Mouse (Mus musculus) CH12.LX (cell line): ENCODE measurements at regions not wholly inside any gene's neighbourhood (a gene's known extent, or its start where the extent isn't known, plus 50 kb on each side); places are given as distances from the start of the nearest gene placed in this dataset.

ENCODE experiments used
- DNase-seq: peaks from one replicate; pipeline ENCODE4 v3.0.0-alpha.2; 2013; ENCODE audit errors: extremely low read depth
- H3K27ac ChIP-seq: 2 replicates; pipeline ENCODE4 v1.5.1; 2012; ENCODE audit warnings: low read depth, mild to moderate bottlenecking, control low read depth, moderate library complexity; ENCODE audit not compliant: insufficient read depth
- H3K27me3 ChIP-seq: replicated peaks from 2 replicates; pipeline ENCODE3; 2012; ENCODE audit warnings: inconsistent platforms
- H3K36me3 ChIP-seq, 2 experiments: replicated peaks in 1 of 2; 2 replicates each; pipeline versions ENCODE3 to v1.6.1; 2012; ENCODE audit warnings: inconsistent platforms in 1 of 2, low read length in 1 of 2, mild to moderate bottlenecking in 1 of 2, mixed read lengths in 1 of 2, moderate library complexity in 1 of 2; ENCODE audit not compliant: control insufficient read depth in 1 of 2, insufficient read depth in 1 of 2
- H3K4me1 ChIP-seq, 2 experiments: 2 replicates each; pipeline ENCODE4 v1.6.1; 2012; ENCODE audit warnings: inconsistent platforms in 1 of 2, moderate library complexity in 1 of 2; ENCODE audit not compliant: insufficient read depth in 2 of 2, control insufficient read depth in 1 of 2
- H3K4me2 ChIP-seq: 2 replicates; pipeline ENCODE4 v1.6.1; 2012; ENCODE audit warnings: low read depth, mild to moderate bottlenecking, control low read depth; ENCODE audit not compliant: poor library complexity, insufficient read depth, severe bottlenecking
- H3K4me3 ChIP-seq, 3 experiments: fragments of 150-350 bp in 1 of 3; sonication (generic) in 1 of 3; replicated peaks in 1 of 3; 2 replicates each; pipeline versions ENCODE3 to v1.5.1; 2011 to 2012; ENCODE audit warnings: low read depth in 2 of 3, low read length in 2 of 3, mild to moderate bottlenecking in 2 of 3, moderate library complexity in 2 of 3, control low read depth in 1 of 3, improper control_type of control experiment in 1 of 3, inconsistent platforms in 1 of 3, mixed read lengths in 1 of 3; ENCODE audit not compliant: poor library complexity in 1 of 3
- H3K79me2 ChIP-seq: replicated peaks from 2 replicates; pipeline ENCODE4 v1.6.1; 2012; ENCODE audit warnings: mild to moderate bottlenecking, moderate library complexity; ENCODE audit not compliant: control insufficient read depth, poor library complexity, insufficient read depth, severe bottlenecking; ENCODE audit errors: extremely low read depth
- H3K9ac ChIP-seq: 2 replicates; pipeline ENCODE4 v1.6.1; 2012; ENCODE audit warnings: low read depth, mild to moderate bottlenecking, control low read depth, moderate library complexity; ENCODE audit not compliant: insufficient read depth
- H3K9me3 ChIP-seq: replicated peaks from 2 replicates; pipeline ENCODE3; 2012; ENCODE audit warnings: low read length, inconsistent platforms, mixed read lengths
- CHD1 ChIP-seq: IDR thresholded peaks from 2 replicates; pipeline ENCODE4 v1.6.1; 2012; ENCODE audit warnings: low read depth, low read length, improper control_type of control experiment, inconsistent platforms
- CHD2 ChIP-seq: IDR thresholded peaks from 2 replicates; pipeline ENCODE4 v1.6.1; 2011; ENCODE audit warnings: low read length, improper control_type of control experiment
- ELF1 ChIP-seq: IDR thresholded peaks from 2 replicates; pipeline ENCODE4 v1.6.1; 2014; ENCODE audit warnings: low read depth, mild to moderate bottlenecking, inconsistent platforms, low read length, improper control_type of control experiment
- EP300 ChIP-seq: IDR thresholded peaks from 2 replicates; pipeline ENCODE4 v1.6.1; 2011; ENCODE audit warnings: low read length, improper control_type of control experiment
- GABPA ChIP-seq: IDR thresholded peaks from 2 replicates; pipeline ENCODE4 v1.6.1; 2012; ENCODE audit warnings: low read depth, low read length, improper control_type of control experiment, inconsistent platforms; ENCODE audit not compliant: insufficient replicate concordance
- KAT2A ChIP-seq: IDR thresholded peaks from 2 replicates; pipeline ENCODE4 v1.6.1; 2012; ENCODE audit warnings: low read length, improper control_type of control experiment, inconsistent platforms; ENCODE audit not compliant: insufficient replicate concordance
- MAFK ChIP-seq: IDR thresholded peaks from 2 replicates; pipeline ENCODE4 v1.6.1; 2011; ENCODE audit warnings: low read length, improper control_type of control experiment; ENCODE audit not compliant: insufficient replicate concordance
- MEF2A ChIP-seq: IDR thresholded peaks from 2 replicates; pipeline ENCODE4 v1.6.1; 2014; ENCODE audit warnings: low read depth, mild to moderate bottlenecking, inconsistent platforms, low read length, improper control_type of control experiment, borderline replicate concordance
- MXI1 ChIP-seq: IDR thresholded peaks from 2 replicates; pipeline ENCODE4 v1.6.1; 2011; ENCODE audit warnings: mild to moderate bottlenecking, low read depth, low read length, improper control_type of control experiment
- NRF1 ChIP-seq: IDR thresholded peaks from 2 replicates; pipeline ENCODE4 v1.6.1; 2014; ENCODE audit warnings: low read depth, mild to moderate bottlenecking, inconsistent platforms, low read length, improper control_type of control experiment, moderate library complexity
- PAX5 ChIP-seq: IDR thresholded peaks from 2 replicates; pipeline ENCODE4 v1.6.1; 2012; ENCODE audit warnings: low read length, inconsistent platforms, mixed read lengths
- POLR2A ChIP-seq: IDR thresholded peaks from 2 replicates; pipeline ENCODE4 v1.6.1; 2011; ENCODE audit warnings: low read depth, mild to moderate bottlenecking, improper control_type of control experiment, low read length
- POLR2AphosphoS2 ChIP-seq: IDR thresholded peaks from 2 replicates; pipeline ENCODE4 v1.6.1; 2011; ENCODE audit warnings: low read depth, low read length, improper control_type of control experiment
- RCOR1 ChIP-seq: conservative IDR thresholded peaks from 2 replicates; pipeline ENCODE4 v1.6.1; 2012; ENCODE audit warnings: low read depth, mild to moderate bottlenecking, inconsistent platforms, low read length, improper control_type of control experiment
- SMC3 ChIP-seq: IDR thresholded peaks from 2 replicates; pipeline ENCODE4 v1.6.1; 2011; ENCODE audit warnings: low read depth, low read length, improper control_type of control experiment
- TBP ChIP-seq: conservative IDR thresholded peaks from 2 replicates; pipeline ENCODE4 v1.6.1; 2011; ENCODE audit warnings: low read depth, low read length, improper control_type of control experiment
- TCF12 ChIP-seq: IDR thresholded peaks from 2 replicates; pipeline ENCODE4 v1.6.1; 2014; ENCODE audit warnings: low read depth, mild to moderate bottlenecking, inconsistent platforms, low read length, improper control_type of control experiment
- USF1 ChIP-seq: IDR thresholded peaks from 2 replicates; pipeline ENCODE4 v1.6.1; 2014; ENCODE audit warnings: low read depth, mild to moderate bottlenecking, inconsistent platforms, low read length, improper control_type of control experiment
- ZKSCAN1 ChIP-seq: IDR thresholded peaks from 2 replicates; pipeline ENCODE4 v1.6.1; 2012; ENCODE audit warnings: low read depth, inconsistent platforms, low read length, improper control_type of control experiment, borderline replicate concordance
- dilution Hi-C: fragments of 300-500 bp; cut with MboI; formaldehyde crosslinking; loops from 2 replicates; pipeline ENCODE4 v1.14.3; 2020; ENCODE audit warnings: low sequenced_read_pairs; ENCODE audit not compliant: extremely low pct_unique_long_range_greater_than_20kb, extremely low pct_ligation_motif_present
- in situ Hi-C: fragments of 300-500 bp; cut with MboI; formaldehyde crosslinking; loops from 3 replicates; pipeline ENCODE4 v1.14.3; 2019; ENCODE audit warnings: low sequenced_read_pairs, low pct_ligation_motif_present, low pct_unique_long_range_greater_than_20kb, mixed read lengths

GRCm38 (mm10) chr3:140531747-140532502, 680.2 kb downstream of the Pdha2 start:
- H3K4me2 ChIP-seq, result no peak overlapping the region
- dilution Hi-C loops, result no loop called here
- H3K9ac ChIP-seq, result no peak overlapping the region
- no peaks in the 10 kb centered on the region for H3K9me3 ChIP-seq
- no peak overlapping the region for H3K27ac ChIP-seq
- H3K4me3 ChIP-seq, result no peak overlapping the region
- H3K36me3 ChIP-seq, result no peaks in the 10 kb centered on the region
- H3K27me3 ChIP-seq, result no peaks in the 10 kb centered on the region
- no peaks in the 10 kb centered on the region for H3K4me1 ChIP-seq
- H3K79me2 ChIP-seq, result no peaks in the 10 kb centered on the region
- in situ Hi-C loops, result no loop called here
- TF ChIP-seq MAFK, result peak; percentile 93
- TF ChIP-seq TCF12, result no peak
- DNase-seq, result no peak

- TF ChIP-seq POLR2A (no peak), EP300 (no peak), TCF12 (no peak), MAFK (no peak), MXI1 (no peak), ZKSCAN1 (no peak), RCOR1 (no peak), TBP (no peak), MEF2A (no peak), CHD1 (no peak), GABPA (no peak), POLR2AphosphoS2 (no peak), CHD2 (no peak), KAT2A (no peak), NRF1 (no peak), ELF1 (no peak), PAX5 (no peak), USF1 (no peak), SMC3 (no peak)
- H3K27me3 ChIP-seq, result no peaks in the 10 kb centered on the region
- in situ Hi-C loops (no loop called here), dilution Hi-C loops (no loop called here)
- H3K4me3 ChIP-seq, result no peak overlapping the region
- H3K9ac ChIP-seq, result no peak overlapping the region
- H3K27ac ChIP-seq, result no peak overlapping the region
- no peaks in the 10 kb centered on the region for H3K9me3 ChIP-seq
- no peaks in the 10 kb centered on the region for H3K36me3 ChIP-seq
- H3K79me2 ChIP-seq, result no peaks in the 10 kb centered on the region
- DNase-seq, result no peak
- no peaks in the 10 kb centered on the region; a peak in 1 of 4 replicates for H3K4me1 ChIP-seq
- no peak overlapping the region for H3K4me2 ChIP-seq
Observed at GRCm38 (mm10) chr3:140521653-140522278, 690.4 kb downstream of the Pdha2 start.
